Mouse (Mus musculus): ENCODE results near the gene Pde4d. TPM values are rescaled to one million over a fixed set of nuclear protein-coding genes. Genes with fewer than 3 reads are reported as not detected.

Gene Pde4d
- polyA plus RNA-seq, 1 experiment from 2014 or later: 14.8 TPM

GRCm38 (mm10) chr13:109933554-109933953, 1483.8 kb downstream of the Pde4d start:
- Histone ChIP-seq H3K27me3 (ENCODE audit: control insufficient read depth, insufficient read depth, low read length) (no peaks in the 10 kb centered on the region), H3K4me3 (ENCODE audit: low read length) (no peak overlapping the region), H3K36me3 (ENCODE audit: control insufficient read depth, insufficient read depth, low read length) (no peaks in the 10 kb centered on the region), H3K9ac (ENCODE audit: low read depth, low read length) (no peak overlapping the region), H3K4me2 (replicated peaks; ENCODE audit: low read depth, low read length) (no peak overlapping the region), H3K4me1 (ENCODE audit: control insufficient read depth, insufficient read depth, low read length) (no peaks in the 10 kb centered on the region), H3K9me3 (ENCODE audit: control insufficient read depth, low read length) (no peaks in the 10 kb centered on the region), H3K27ac (ENCODE audit: low read depth, low read length) (no peak overlapping the region)
- no peak for ATAC-seq (ENCODE audit: low FRiP score, low TSS enrichment)
- WGBS: 90% methylated on average over 7 of the region's 7 CpGs

GRCm38 (mm10) chr13:109936866-109937265, 1487.1 kb downstream of the Pde4d start:
- no peak overlapping the region for H3K4me2 ChIP-seq (replicated peaks; ENCODE audit: low read depth, low read length)
- H3K9ac ChIP-seq (ENCODE audit: low read depth, low read length): no peak overlapping the region
- H3K4me3 ChIP-seq (ENCODE audit: low read length): no peak overlapping the region
- H3K27me3 ChIP-seq (ENCODE audit: control insufficient read depth, insufficient read depth, low read length): no peaks in the 10 kb centered on the region
- no peak for ATAC-seq (ENCODE audit: low FRiP score, low TSS enrichment)
- no peaks in the 10 kb centered on the region for H3K4me1 ChIP-seq (ENCODE audit: control insufficient read depth, insufficient read depth, low read length)
- 92% methylated on average over 5 of the region's 5 CpGs for WGBS
- no peaks in the 10 kb centered on the region for H3K9me3 ChIP-seq (ENCODE audit: control insufficient read depth, low read length)
- H3K36me3 ChIP-seq (ENCODE audit: control insufficient read depth, insufficient read depth, low read length): peaks cover 5% of the 10 kb centered on the region; the same call in 1 of the 2 replicates
- no peak overlapping the region for H3K27ac ChIP-seq (ENCODE audit: low read depth, low read length)

GRCm38 (mm10) chr13:109944822-109945551, 1495.2 kb downstream of the Pde4d start:
- H3K9me3 ChIP-seq (ENCODE audit: control insufficient read depth, low read length): no peaks in the 10 kb centered on the region
- ATAC-seq (ENCODE audit: low FRiP score, low TSS enrichment): no peak
- H3K9ac ChIP-seq (ENCODE audit: low read depth, low read length): no peak overlapping the region
- H3K4me3 ChIP-seq (ENCODE audit: low read length): no peak overlapping the region
- H3K4me2 ChIP-seq (replicated peaks; ENCODE audit: low read depth, low read length): no peak overlapping the region
- no peak overlapping the region for H3K27ac ChIP-seq (ENCODE audit: low read depth, low read length)
- H3K27me3 ChIP-seq (ENCODE audit: control insufficient read depth, insufficient read depth, low read length): no peaks in the 10 kb centered on the region
- H3K36me3 ChIP-seq (ENCODE audit: control insufficient read depth, insufficient read depth, low read length): peaks cover under 1% of the 10 kb centered on the region; the same call in 1 of the 2 replicates
- no peaks in the 10 kb centered on the region for H3K4me1 ChIP-seq (ENCODE audit: control insufficient read depth, insufficient read depth, low read length)
- WGBS: 95% methylated on average over 7 of the region's 7 CpGs

GRCm38 (mm10) chr13:109951466-109951865, 1501.7 kb downstream of the Pde4d start:
- Histone ChIP-seq H3K9me3 (ENCODE audit: control insufficient read depth, low read length) (no peaks in the 10 kb centered on the region), H3K4me3 (ENCODE audit: low read length) (no peak overlapping the region), H3K9ac (ENCODE audit: low read depth, low read length) (no peak overlapping the region), H3K36me3 (ENCODE audit: control insufficient read depth, insufficient read depth, low read length) (peaks cover 5% of the 10 kb centered on the region; the same call in 1 of the 2 replicates), H3K27ac (ENCODE audit: low read depth, low read length) (no peak overlapping the region), H3K4me1 (ENCODE audit: control insufficient read depth, insufficient read depth, low read length) (no peaks in the 10 kb centered on the region), H3K27me3 (ENCODE audit: control insufficient read depth, insufficient read depth, low read length) (no peaks in the 10 kb centered on the region), H3K4me2 (replicated peaks; ENCODE audit: low read depth, low read length) (no peak overlapping the region)
- 56% methylated on average over 14 of the region's 14 CpGs for WGBS
- no peak for ATAC-seq (ENCODE audit: low FRiP score, low TSS enrichment)

GRCm38 (mm10) chr13:109954189-109954588, 1504.4 kb downstream of the Pde4d start:
- Histone ChIP-seq H3K27ac (ENCODE audit: low read depth, low read length) (no peak overlapping the region), H3K9me3 (ENCODE audit: control insufficient read depth, low read length) (no peaks in the 10 kb centered on the region), H3K4me2 (replicated peaks; ENCODE audit: low read depth, low read length) (no peak overlapping the region), H3K27me3 (ENCODE audit: control insufficient read depth, insufficient read depth, low read length) (no peaks in the 10 kb centered on the region), H3K4me3 (ENCODE audit: low read length) (no peak overlapping the region), H3K36me3 (ENCODE audit: control insufficient read depth, insufficient read depth, low read length) (peaks cover 5% of the 10 kb centered on the region; the same call in 1 of the 2 replicates), H3K9ac (ENCODE audit: low read depth, low read length) (no peak overlapping the region), H3K4me1 (ENCODE audit: control insufficient read depth, insufficient read depth, low read length) (no peaks in the 10 kb centered on the region)
- no peak for ATAC-seq (ENCODE audit: low FRiP score, low TSS enrichment)
- 93% methylated on average over 8 of the region's 8 CpGs for WGBS

GRCm38 (mm10) chr13:109957953-109958352, 1508.2 kb downstream of the Pde4d start:
- H3K4me3 ChIP-seq (ENCODE audit: low read length): no peak overlapping the region
- H3K36me3 ChIP-seq (ENCODE audit: control insufficient read depth, insufficient read depth, low read length): no peaks in the 10 kb centered on the region
- no peak overlapping the region for H3K27ac ChIP-seq (ENCODE audit: low read depth, low read length)
- H3K27me3 ChIP-seq (ENCODE audit: control insufficient read depth, insufficient read depth, low read length): no peaks in the 10 kb centered on the region
- no peaks in the 10 kb centered on the region for H3K4me1 ChIP-seq (ENCODE audit: control insufficient read depth, insufficient read depth, low read length)
- WGBS: 17% methylated on average over 4 of the region's 4 CpGs
- no peak overlapping the region for H3K9ac ChIP-seq (ENCODE audit: low read depth, low read length)
- H3K9me3 ChIP-seq (ENCODE audit: control insufficient read depth, low read length): no peaks in the 10 kb centered on the region
- no peak overlapping the region for H3K4me2 ChIP-seq (replicated peaks; ENCODE audit: low read depth, low read length)
- ATAC-seq (ENCODE audit: low FRiP score, low TSS enrichment): no peak

- H3K36me3 ChIP-seq (ENCODE audit: control insufficient read depth, insufficient read depth, low read length): no peaks in the 10 kb centered on the region
- no peaks in the 10 kb centered on the region for H3K4me1 ChIP-seq (ENCODE audit: control insufficient read depth, insufficient read depth, low read length)
- WGBS: 50% methylated on average over 10 of the region's 10 CpGs
- no peaks in the 10 kb centered on the region for H3K9me3 ChIP-seq (ENCODE audit: control insufficient read depth, low read length)
- no peak overlapping the region for H3K9ac ChIP-seq (ENCODE audit: low read depth, low read length)
- no peak overlapping the region for H3K27ac ChIP-seq (ENCODE audit: low read depth, low read length)
- no peak overlapping the region for H3K4me3 ChIP-seq (ENCODE audit: low read length)
- no peaks in the 10 kb centered on the region for H3K27me3 ChIP-seq (ENCODE audit: control insufficient read depth, insufficient read depth, low read length)
- no peak for ATAC-seq (ENCODE audit: low FRiP score, low TSS enrichment)
- H3K4me2 ChIP-seq (replicated peaks; ENCODE audit: low read depth, low read length): no peak overlapping the region
Observed at GRCm38 (mm10) chr13:109982821-109983443, 1533.2 kb downstream of the Pde4d start.

- Histone ChIP-seq H3K4me2 (replicated peaks; ENCODE audit: low read depth, low read length) (no peak overlapping the region), H3K9ac (ENCODE audit: low read depth, low read length) (no peak overlapping the region), H3K27ac (ENCODE audit: low read depth, low read length) (no peak overlapping the region), H3K27me3 (ENCODE audit: control insufficient read depth, insufficient read depth, low read length) (no peaks in the 10 kb centered on the region), H3K36me3 (ENCODE audit: control insufficient read depth, insufficient read depth, low read length) (no peaks in the 10 kb centered on the region), H3K4me1 (ENCODE audit: control insufficient read depth, insufficient read depth, low read length) (no peaks in the 10 kb centered on the region), H3K4me3 (ENCODE audit: low read length) (no peak overlapping the region), H3K9me3 (ENCODE audit: control insufficient read depth, low read length) (no peaks in the 10 kb centered on the region)
- ATAC-seq (ENCODE audit: low FRiP score, low TSS enrichment): no peak
- WGBS: 89% methylated on average over 5 of the region's 5 CpGs
Observed at GRCm38 (mm10) chr13:109985411-109985810, 1535.7 kb downstream of the Pde4d start.

GRCm38 (mm10) chr13:109985892-109986291, 1536.1 kb downstream of the Pde4d start:
- H3K27ac ChIP-seq (ENCODE audit: low read depth, low read length): no peak overlapping the region
- no peak for ATAC-seq (ENCODE audit: low FRiP score, low TSS enrichment)
- no peak overlapping the region for H3K4me2 ChIP-seq (replicated peaks; ENCODE audit: low read depth, low read length)
- no peaks in the 10 kb centered on the region for H3K27me3 ChIP-seq (ENCODE audit: control insufficient read depth, insufficient read depth, low read length)
- no peaks in the 10 kb centered on the region for H3K36me3 ChIP-seq (ENCODE audit: control insufficient read depth, insufficient read depth, low read length)
- no peaks in the 10 kb centered on the region for H3K4me1 ChIP-seq (ENCODE audit: control insufficient read depth, insufficient read depth, low read length)
- no peaks in the 10 kb centered on the region for H3K9me3 ChIP-seq (ENCODE audit: control insufficient read depth, low read length)
- H3K9ac ChIP-seq (ENCODE audit: low read depth, low read length): no peak overlapping the region
- no peak overlapping the region for H3K4me3 ChIP-seq (ENCODE audit: low read length)
- 60% methylated on average over 5 of the region's 5 CpGs for WGBS

Data from kidney, embryonic 14.5 days (tissue).